Mouse (Mus musculus): ENCODE measurements at regions not wholly inside any gene's neighbourhood (a gene's known extent, or its start where the extent isn't known, plus 50 kb on each side); places are given as distances from the start of the nearest gene placed in this dataset.

DNA sequence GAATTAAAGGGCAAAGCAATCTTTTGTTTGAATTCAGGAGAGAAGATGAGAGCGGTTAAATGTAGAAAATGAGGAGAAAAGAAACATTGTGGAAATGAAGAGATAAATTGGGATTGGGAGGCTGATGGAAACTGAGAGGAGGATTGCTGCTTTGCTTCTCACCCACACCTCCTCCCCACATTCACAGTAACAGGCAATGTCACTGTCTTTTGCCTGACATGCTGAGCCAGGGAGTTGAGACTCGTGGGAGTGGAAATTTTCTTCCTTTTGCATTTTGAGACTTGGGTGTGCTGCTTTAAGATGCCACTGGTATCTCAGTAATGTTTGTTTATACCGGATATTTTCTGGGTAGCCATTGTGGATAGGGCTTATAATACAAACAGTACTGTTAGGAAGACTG lies 133.3 kb downstream of the Ogfrl1 start:
- TF ChIP-seq CTCF (IDR thresholded peaks at IDR 0.05; ENCODE audit: borderline replicate concordance, insufficient read depth, low read depth, low read length) (no peak), POLR2A (IDR thresholded peaks at IDR 0.05; ENCODE audit: borderline replicate concordance, insufficient read depth, low read length) (no peak)

Data from cerebellum, adult 2 months (tissue).